Mouse (Mus musculus) cortical plate, adult 2 months (tissue): ENCODE results near the gene Vamp2.

Experiments
- CTCF ChIP-seq: fragments of 200-500 bp; IDR thresholded peaks from 2 replicates; pipeline ENCODE4 v1.5.1; 2011; ENCODE audit warnings: mild to moderate bottlenecking, control low read depth, low read length; ENCODE audit not compliant: insufficient read depth; ENCODE audit errors: extremely low read depth
- POLR2A ChIP-seq: fragments of 200-500 bp; IDR thresholded peaks from 2 replicates; pipeline ENCODE4 v1.6.1; 2011; ENCODE audit warnings: mild to moderate bottlenecking, low read length, control low read depth; ENCODE audit not compliant: insufficient read depth; ENCODE audit errors: extremely low read depth

- no peak for TF ChIP-seq POLR2A
- TF ChIP-seq CTCF = no peak
Measured at GRCm38 (mm10) chr11:69060448-69061254, 27.6 kb upstream of the Vamp2 start.
